Mouse (Mus musculus): ENCODE results near the gene Peg3.

- no peak for TF ChIP-seq POLR2A (IDR thresholded peaks at IDR 0.05; ENCODE audit: control insufficient read depth, extremely low read depth, insufficient read depth, low read length, poor library complexity)
- no peak for TF ChIP-seq CTCF (IDR thresholded peaks at IDR 0.05; ENCODE audit: borderline replicate concordance, control insufficient read depth, extremely low read depth, insufficient read depth, low read length, poor library complexity)
Observed at GRCm38 (mm10) chr7:6707416-6708015, 22.7 kb downstream of the Peg3 start.

All from thymus, adult 2 months (tissue).